In the genomic region with DNA sequence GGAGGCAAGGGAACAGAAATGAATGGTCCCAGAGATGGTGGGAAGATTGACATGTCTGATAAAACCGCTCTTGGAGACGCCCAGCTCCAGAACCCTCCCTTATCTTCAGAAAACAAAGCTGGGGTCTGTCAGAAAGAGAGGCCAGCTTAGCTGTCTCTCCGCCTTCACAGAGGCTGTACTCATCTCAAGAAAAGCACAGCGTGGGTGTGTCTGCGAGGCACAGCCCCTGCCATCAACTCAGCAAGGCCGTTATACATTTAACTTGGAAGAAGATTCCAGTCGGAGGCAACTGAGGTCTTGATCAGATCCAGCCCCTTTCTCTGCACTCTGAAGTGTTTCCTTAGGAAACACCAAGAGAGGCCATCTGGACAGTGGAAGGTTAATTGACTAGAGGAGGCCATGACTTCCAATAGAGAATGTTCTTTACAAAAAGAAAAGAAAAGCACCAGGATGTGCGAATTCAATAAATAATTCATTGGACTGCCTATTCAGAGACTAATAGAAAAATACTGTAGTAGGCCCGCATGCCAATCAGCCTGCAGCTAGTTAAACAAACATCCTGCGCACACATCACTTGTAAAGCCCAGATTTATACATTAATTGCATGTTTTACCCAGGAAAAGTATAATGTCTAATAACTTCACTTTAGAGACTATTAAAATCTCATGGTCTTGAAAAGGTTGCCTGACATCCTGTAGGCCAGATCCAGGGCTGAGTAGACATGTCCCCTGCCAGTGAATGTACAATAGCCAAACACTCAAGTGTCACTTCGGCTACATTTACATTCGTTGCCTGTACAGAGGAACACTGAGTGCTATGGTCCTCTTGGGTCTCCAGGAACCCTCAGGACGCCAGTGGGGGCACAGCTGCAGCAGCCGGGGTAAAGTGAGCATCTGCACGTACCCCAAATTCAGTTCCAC, we compare ENCODE assay signal across 13 mouse cellular contexts. TPM values are rescaled to one million over a fixed set of nuclear protein-coding genes. Genes with fewer than 3 reads are reported as not detected.
DNase-seq lines count a peak whose midpoint lies in the region; ATAC-seq and TF ChIP-seq lines count a peak whose summit lies in the region.
"Had no signal": no experiment of that assay in that cellular context is flagged by ENCODE, and none has a peak within 500 bp of the region (broad histone marks: within the 10 kb centered on the region; RNA-seq: fewer than 3 reads in every experiment).

No protein-coding gene starts in this region.

- no peak for TF ChIP-seq POLR2A in thymus, adult 2 months (IDR thresholded peaks at IDR 0.05; ENCODE audit: control insufficient read depth, extremely low read depth, insufficient read depth, low read length, poor library complexity)

- WGBS in hindbrain, embryonic 10.5 days = 43% methylated on average over 15 of the region's 15 CpGs
- WGBS in midbrain, embryonic 14.5 days = 25% methylated on average over 15 of the region's 15 CpGs
- WGBS in thymus, adult 2 months = 94% methylated on average over 15 of the region's 15 CpGs

- H3K9ac ChIP-seq in midbrain, embryonic 14.5 days (replicated peaks; ENCODE audit: low read length) = no peak overlapping the region
- H3K9ac ChIP-seq: limb, embryonic 12.5 days; lung, embryonic 15.5 days had no signal

- H3K4me3 ChIP-seq in hindbrain, embryonic 10.5 days = no peak overlapping the region
- H3K4me3 ChIP-seq in midbrain, embryonic 14.5 days (replicated peaks; ENCODE audit: low read depth, low read length) = no peak overlapping the region
- no peak overlapping the region for H3K4me3 ChIP-seq in thymus, adult 2 months (ENCODE audit: control insufficient read depth, insufficient read depth, low read length)
- H3K4me3 ChIP-seq: embryonic facial prominence, embryonic 10.5 days; limb, embryonic 12.5 days; lung, embryonic 15.5 days had no signal

- peak overlapping the region; percentile 78 for H3K27ac ChIP-seq in hindbrain, embryonic 10.5 days
- H3K27ac ChIP-seq in midbrain, embryonic 14.5 days (replicated peaks; ENCODE audit: low read depth, low read length) = 0 out of 2 replicates have a peak overlapping the region, but pooled peaks have one; percentile 37
- H3K27ac ChIP-seq in thymus, adult 2 months (ENCODE audit: control insufficient read depth, insufficient read depth, low read length) = no peak overlapping the region
- H3K27ac ChIP-seq: embryonic facial prominence, embryonic 10.5 days; limb, embryonic 12.5 days; lung, embryonic 15.5 days had no signal

- H3K36me3 ChIP-seq in hindbrain, embryonic 10.5 days = no peaks in the 10 kb centered on the region
- no peaks in the 10 kb centered on the region for H3K36me3 ChIP-seq in midbrain, embryonic 14.5 days (ENCODE audit: control insufficient read depth, insufficient read depth, low read length)
- no peaks in the 10 kb centered on the region for H3K36me3 ChIP-seq in thymus, adult 2 months (ENCODE audit: control insufficient read depth, insufficient read depth, low read length)
- H3K36me3 ChIP-seq: embryonic facial prominence, embryonic 10.5 days; G1E; limb, embryonic 12.5 days; lung, embryonic 15.5 days had no signal

- peak; percentile 13 for DNase-seq in embryo, embryonic 10 days (ENCODE audit: low spot score)
- no peak for DNase-seq in embryo, embryonic 9.5 days (ENCODE audit: extremely low spot score)
- peak; percentile 9 for DNase-seq in R1 (ENCODE audit: low read depth, low spot score)
- peak; percentile 45 for DNase-seq in hindbrain, embryonic 10.5 days (ENCODE audit: low spot score)
- DNase-seq in midbrain, embryonic 14.5 days = peak; percentile 61
- DNase-seq in c-Kit-positive CD71-positive TER-119-positive erythroid progenitor cells, embryonic 14.5 days (ENCODE audit: low spot score) = no peak
- no peak for DNase-seq in thymus, adult 2 months
- no peak for DNase-seq in frontal cortex, postnatal 10 days (ENCODE audit: low spot score in 2 of 2)
- DNase-seq: kidney, adult 18-20 months had no signal

- peaks cover 22% of the 10 kb centered on the region for H3K4me1 ChIP-seq in hindbrain, embryonic 10.5 days (replicated peaks)
- H3K4me1 ChIP-seq in midbrain, embryonic 14.5 days (ENCODE audit: control insufficient read depth, insufficient read depth, low read length) = peaks cover 10% of the 10 kb centered on the region; the same call in 1 of the 2 replicates
- no peaks in the 10 kb centered on the region for H3K4me1 ChIP-seq in thymus, adult 2 months (replicated peaks; ENCODE audit: control insufficient read depth, insufficient read depth, low read length)
- H3K4me1 ChIP-seq: lung, embryonic 15.5 days had no signal

- H3K9me3 ChIP-seq in hindbrain, embryonic 10.5 days = no peaks in the 10 kb centered on the region
- H3K9me3 ChIP-seq in midbrain, embryonic 14.5 days (ENCODE audit: control insufficient read depth, low read length) = no peaks in the 10 kb centered on the region
- H3K9me3 ChIP-seq: embryonic facial prominence, embryonic 10.5 days; G1E; limb, embryonic 12.5 days; lung, embryonic 15.5 days had no signal

- no peak for TF ChIP-seq CTCF in thymus, adult 2 months (IDR thresholded peaks at IDR 0.05; ENCODE audit: borderline replicate concordance, control insufficient read depth, extremely low read depth, insufficient read depth, low read length, poor library complexity)

- no peak; the same call in 1 of the 2 replicates for ATAC-seq in midbrain, embryonic 14.5 days (ENCODE audit: low FRiP score, low TSS enrichment)

- H3K4me2 ChIP-seq in midbrain, embryonic 14.5 days (ENCODE audit: low read length) = no peak overlapping the region
- H3K4me2 ChIP-seq: limb, embryonic 12.5 days; lung, embryonic 15.5 days had no signal

- H3K27me3 ChIP-seq in hindbrain, embryonic 10.5 days (ENCODE audit: insufficient read depth, poor library complexity, severe bottlenecking) = no peaks in the 10 kb centered on the region
- H3K27me3 ChIP-seq in midbrain, embryonic 14.5 days (ENCODE audit: control insufficient read depth, insufficient read depth, low read length) = no peaks in the 10 kb centered on the region
- no peaks in the 10 kb centered on the region for H3K27me3 ChIP-seq in thymus, adult 2 months (ENCODE audit: control insufficient read depth, insufficient read depth, low read length)
- H3K27me3 ChIP-seq: limb, embryonic 12.5 days; lung, embryonic 15.5 days had no signal

RNA-seq across cellular contexts. Expression of a gene that starts 38.3 kb away (rescaled TPM):
- 14.2 and 16.3 TPM in 2 replicates for polyA plus RNA-seq in hindbrain, embryonic 10.5 days (2016; fragmentation: Nextera tagmentation; extraction: Ambion mirVana)
- polyA plus RNA-seq in midbrain, embryonic 14.5 days (2014; fragmentation: Nextera tagmentation; extraction: Ambion mirVana) = 84.3 and 114 TPM in 2 replicates
- polyA plus RNA-seq in thymus, adult 2 months (2012; rRNA removed) = 22.6 and 23.6 TPM in 2 replicates

Comparison
In these comparisons a context has a peak if more than half of its experiments do, and no peak if none do; other contexts are left out.
1. DNase-seq: peak in embryo, embryonic 10 days (single experiment), R1 (single experiment), hindbrain, embryonic 10.5 days (single experiment) and midbrain, embryonic 14.5 days (single experiment); none in embryo, embryonic 9.5 days (single experiment), c-Kit-positive CD71-positive TER-119-positive erythroid progenitor cells, embryonic 14.5 days (single experiment), thymus, adult 2 months (single experiment) and frontal cortex, postnatal 10 days (0 of 2).